Mouse (Mus musculus): ENCODE measurements around the gene Gid4.
"Not testable (repeated sequence)": the region's sequence is repeated elsewhere in the genome, so short reads cannot be mapped to it uniquely, and the experiment has no call there.

The Gid4 gene

GRCm38 (mm10) chr11:60427628-60428027 is 10.7 kb downstream of the Gid4 start:
- no peak for DNase-seq (ENCODE audit: low read depth, low spot score)

GRCm38 (mm10) chr11:60433501-60433900 is 16.6 kb downstream of the Gid4 start:
- no peak for DNase-seq (ENCODE audit: low read depth, low spot score)

- DNase-seq (ENCODE audit: low read depth, low spot score), result no peak
Observed at GRCm38 (mm10) chr11:60435133-60435532, 18.2 kb downstream of the Gid4 start.

- DNase-seq (ENCODE audit: low read depth, low spot score), result no peak
Observed at GRCm38 (mm10) chr11:60436618-60437017, 19.7 kb downstream of the Gid4 start.

GRCm38 (mm10) chr11:60439621-60440020 is 22.7 kb downstream of the Gid4 start:
- DNase-seq (ENCODE audit: low read depth, low spot score), result not testable (repeated sequence)

- no peak for DNase-seq (ENCODE audit: low read depth, low spot score)
Observed at GRCm38 (mm10) chr11:60440176-60440575, 23.2 kb downstream of the Gid4 start.

- DNase-seq (ENCODE audit: low read depth, low spot score), result no peak
Observed at GRCm38 (mm10) chr11:60442896-60443295, 26.0 kb downstream of the Gid4 start.

- no peak for DNase-seq (ENCODE audit: low read depth, low spot score)
Observed at GRCm38 (mm10) chr11:60444007-60444406, 27.1 kb downstream of the Gid4 start.

GRCm38 (mm10) chr11:60454080-60454744 is 37.3 kb downstream of the Gid4 start, which contains the start of gene Drg2:
Gene Drg2, plus strand, starts transcription at chr11:60454591.
- DNase-seq (ENCODE audit: low read depth, low spot score), result peak; percentile 94

GRCm38 (mm10) chr11:60454745-60455087 is 37.8 kb downstream of the Gid4 start:
- DNase-seq (ENCODE audit: low read depth, low spot score), result no peak

- DNase-seq (ENCODE audit: low read depth, low spot score), result no peak
Observed at GRCm38 (mm10) chr11:60457973-60458372, 41.0 kb downstream of the Gid4 start.

- peak; percentile 27 for DNase-seq (ENCODE audit: low read depth, low spot score)
Observed at GRCm38 (mm10) chr11:60465943-60466380, 49.0 kb downstream of the Gid4 start.

- no peak for DNase-seq (ENCODE audit: low read depth, low spot score)
Observed at GRCm38 (mm10) chr11:60469039-60469438, 52.1 kb downstream of the Gid4 start, which contains the start of gene Myo15. Gene Myo15, plus strand, starts transcription at chr11:60469339.

GRCm38 (mm10) chr11:60470743-60471142 is 53.8 kb downstream of the Gid4 start:
- DNase-seq (ENCODE audit: low read depth, low spot score), result no peak

- DNase-seq (ENCODE audit: low read depth, low spot score), result no peak
Observed at GRCm38 (mm10) chr11:60474534-60474933, 57.6 kb downstream of the Gid4 start.

GRCm38 (mm10) chr11:60475668-60476362 is 58.9 kb downstream of the Gid4 start:
- DNase-seq (ENCODE audit: low read depth, low spot score), result no peak

GRCm38 (mm10) chr11:60478121-60478520 is 61.2 kb downstream of the Gid4 start:
- no peak for DNase-seq (ENCODE audit: low read depth, low spot score)

GRCm38 (mm10) chr11:60486267-60486666 is 69.3 kb downstream of the Gid4 start:
- no peak for DNase-seq (ENCODE audit: low read depth, low spot score)

- DNase-seq (ENCODE audit: low read depth, low spot score), result no peak
Observed at GRCm38 (mm10) chr11:60492726-60493125, 75.8 kb downstream of the Gid4 start.

GRCm38 (mm10) chr11:60495692-60496091 is 78.7 kb downstream of the Gid4 start:
- DNase-seq (ENCODE audit: low read depth, low spot score), result no peak
